Mouse (Mus musculus) heart, postnatal 0 days (tissue): ENCODE measurements around the gene Rsph9. TPM values are rescaled to one million over a fixed set of nuclear protein-coding genes. Genes with fewer than 3 reads are reported as not detected.

Experiments
- ATAC-seq: fragments of 200-750 bp; cut with Nextera tagmentation; 2 replicates; pipeline ENCODE4 v1.8.0; 2017; ENCODE audit warnings: low read depth, moderate number of reproducible peaks, moderate library complexity; ENCODE audit not compliant: insufficient read depth
- DNase-seq: peaks from one replicate; pipeline ENCODE4 v3.0.0-alpha.2; 2016; ENCODE audit warnings: low spot score
- H3K27ac ChIP-seq: fragments of 300-500 bp; sonication (generic); 2 replicates; pipeline ENCODE4 v1.5.1; 2014; ENCODE audit warnings: low read depth, mild to moderate bottlenecking
- H3K27me3 ChIP-seq: fragments of 300-500 bp; sonication (generic); 2 replicates; pipeline ENCODE4 v1.6.1; 2014; ENCODE audit warnings: low read length, mixed read lengths; ENCODE audit not compliant: control insufficient read depth, insufficient read depth
- H3K36me3 ChIP-seq: fragments of 300-500 bp; sonication (generic); replicated peaks from 2 replicates; pipeline ENCODE4 v1.6.1; 2014; ENCODE audit warnings: low read length, mixed read lengths; ENCODE audit not compliant: control insufficient read depth, insufficient read depth
- H3K4me1 ChIP-seq: fragments of 300-500 bp; sonication (generic); 2 replicates; pipeline ENCODE4 v1.6.1; 2014; ENCODE audit warnings: antibody characterized with exemption; ENCODE audit not compliant: control insufficient read depth, insufficient read depth
- H3K4me2 ChIP-seq: fragments of 300-500 bp; sonication (generic); 2 replicates; pipeline ENCODE4 v1.6.1; 2014; ENCODE audit warnings: low read depth, mild to moderate bottlenecking, low read length, moderate library complexity
- H3K4me3 ChIP-seq: fragments of 300-500 bp; sonication (generic); 2 replicates; pipeline ENCODE4 v1.5.1; 2014; ENCODE audit warnings: low read depth, low read length
- H3K9ac ChIP-seq: fragments of 300-500 bp; sonication (generic); replicated peaks from 2 replicates; pipeline ENCODE4 v1.6.1; 2014; ENCODE audit warnings: low read depth, low read length, mixed read lengths
- H3K9me3 ChIP-seq: fragments of 300-500 bp; sonication (generic); replicated peaks from 2 replicates; pipeline ENCODE4 v1.6.1; 2016; ENCODE audit warnings: low read length; ENCODE audit not compliant: control insufficient read depth
- CTCF ChIP-seq: IDR thresholded peaks from 2 replicates; pipeline ENCODE4 v1.5.1; 2016; ENCODE audit warnings: antibody characterized with exemption, control low read depth, low read depth
- EP300 ChIP-seq: IDR thresholded peaks from 2 replicates; pipeline ENCODE4 v1.6.1; 2016; ENCODE audit warnings: antibody characterized with exemption, low read depth
- WGBS: fragments of 180-500 bp; shearing (Covaris S2); extraction: QIAGEN DNeasy Blood & Tissue Kit; methylation state at CpG from one replicate; pipeline ENCODE4 v1.1.7; 2014; 5-methylcytosine and 5-hydroxymethylcytosine counted together
- polyA plus RNA-seq: library from polyadenylated mRNA; unstranded; fragments of >200 nt; fragmentation: Nextera tagmentation; extraction: Ambion mirVana; gene quantifications from 2 replicates; pipeline ENCODE4 v1.2.1, GENCODE M21; 2015
- total RNA-seq: library from RNA; depleted of rRNA; stranded (reverse); fragments of >200 nt; gene quantifications from 2 replicates; pipeline ENCODE4 v1.2.3, GENCODE M21; 2014; ENCODE audit warnings: low replicate concordance; rRNA removed

Rsph9 gene
- total and polyA plus RNA-seq, 2 experiments from 2014 or later, result 0.27 to 4.2 TPM

DNA sequence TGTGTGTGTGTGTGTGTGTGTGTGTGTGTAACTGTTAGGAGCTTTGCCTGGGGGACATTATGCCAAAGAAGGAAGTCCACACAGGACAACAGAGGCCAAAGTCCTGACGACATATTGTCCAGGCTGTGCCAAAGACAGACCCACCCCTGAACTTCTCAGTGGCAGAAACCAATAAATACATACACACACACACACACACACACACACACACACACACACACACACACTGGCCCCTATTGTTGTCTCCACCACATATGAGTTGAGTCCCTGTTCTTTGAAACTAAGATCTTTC is 67.8 kb downstream of the Rsph9 start:
- H3K9me3 ChIP-seq, result no peaks in the 10 kb centered on the region
- no peak overlapping the region for H3K4me2 ChIP-seq
- DNase-seq (no peak), ATAC-seq (no peak)
- no peak overlapping the region for H3K4me3 ChIP-seq
- WGBS, result 37% methylated on average over 1 of the region's 1 CpGs
- no peak overlapping the region for H3K27ac ChIP-seq
- H3K27me3 ChIP-seq, result no peaks in the 10 kb centered on the region
- H3K36me3 ChIP-seq, result no peaks in the 10 kb centered on the region
- H3K9ac ChIP-seq, result no peak overlapping the region
- TF ChIP-seq EP300 (no peak), CTCF (no peak)
- peaks cover 15% of the 10 kb centered on the region; the same call in 1 of the 2 replicates for H3K4me1 ChIP-seq

DNA sequence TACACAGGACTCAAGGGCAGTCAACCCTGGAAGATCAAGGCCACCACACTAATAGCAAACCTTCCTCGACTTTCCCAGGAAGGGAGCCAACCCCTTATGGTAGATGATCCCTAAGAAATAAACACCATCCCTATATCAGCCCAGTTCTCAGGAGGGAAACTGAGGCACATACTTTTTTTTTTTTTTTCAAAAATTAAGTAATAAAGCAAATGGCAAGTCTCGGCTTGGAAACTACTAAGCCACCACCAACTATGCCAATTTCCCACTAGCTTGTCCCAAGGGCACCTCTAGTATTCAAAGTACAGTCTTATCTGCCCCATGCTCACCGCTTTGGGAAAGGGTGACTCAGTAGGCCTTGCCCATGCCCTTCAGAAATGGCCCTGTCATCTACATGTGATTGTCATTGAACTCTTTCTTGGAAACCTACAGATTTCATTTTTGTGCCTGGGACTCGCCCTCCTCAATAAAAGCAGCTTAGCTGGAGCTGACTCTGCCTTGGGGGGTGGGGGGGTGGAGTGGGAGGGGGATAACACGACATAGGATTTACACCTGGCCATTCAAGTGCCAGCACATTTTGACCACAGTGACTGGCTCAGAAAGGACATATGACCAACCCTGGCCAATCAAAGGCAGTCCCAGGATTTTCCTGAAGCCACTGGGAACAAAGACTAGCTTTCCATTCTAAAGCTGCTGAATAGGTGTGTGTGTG is 68.3 kb downstream of the Rsph9 start:
- H3K4me1 ChIP-seq, result peaks cover 15% of the 10 kb centered on the region; the same call in 1 of the 2 replicates
- no peaks in the 10 kb centered on the region for H3K27me3 ChIP-seq
- WGBS, result 64% methylated on average over 5 of the region's 5 CpGs
- no peak overlapping the region for H3K4me3 ChIP-seq
- no peak for TF ChIP-seq EP300
- TF ChIP-seq CTCF, result no peak
- no peak overlapping the region for H3K4me2 ChIP-seq
- ATAC-seq (no peak), DNase-seq (no peak)
- no peak overlapping the region for H3K9ac ChIP-seq
- H3K27ac ChIP-seq, result no peak overlapping the region
- H3K9me3 ChIP-seq, result no peaks in the 10 kb centered on the region
- H3K36me3 ChIP-seq, result no peaks in the 10 kb centered on the region

DNA sequence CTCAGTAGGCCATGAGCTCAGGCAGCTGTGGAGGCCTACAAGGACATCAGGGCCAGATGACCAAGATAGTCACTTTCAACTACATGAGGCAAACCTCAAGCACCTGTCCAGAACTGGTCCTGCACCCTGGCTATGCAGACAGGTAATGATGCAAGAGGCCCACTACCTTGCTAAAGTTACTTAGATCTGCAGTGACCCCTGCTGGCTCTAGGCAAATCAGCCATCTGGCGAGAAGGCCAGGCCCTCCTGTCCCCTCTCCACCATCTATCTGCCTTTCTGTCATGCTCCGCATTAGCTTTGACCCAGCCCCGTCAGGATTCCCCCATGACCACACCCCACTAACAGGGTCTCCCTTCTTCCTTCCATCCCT is 68.9 kb downstream of the Rsph9 start:
- Histone ChIP-seq H3K27me3 (no peaks in the 10 kb centered on the region), H3K4me3 (no peak overlapping the region), H3K27ac (no peak overlapping the region), H3K4me1 (peaks cover 15% of the 10 kb centered on the region; the same call in 1 of the 2 replicates), H3K9ac (no peak overlapping the region), H3K9me3 (no peaks in the 10 kb centered on the region), H3K4me2 (no peak overlapping the region), H3K36me3 (no peaks in the 10 kb centered on the region)
- 64% methylated on average over 3 of the region's 3 CpGs for WGBS
- 0 out of 2 replicates have a peak, but pooled peaks have one; percentile 22 for ATAC-seq
- TF ChIP-seq CTCF (peak; percentile 52), EP300 (no peak)
- no peak for DNase-seq

DNA sequence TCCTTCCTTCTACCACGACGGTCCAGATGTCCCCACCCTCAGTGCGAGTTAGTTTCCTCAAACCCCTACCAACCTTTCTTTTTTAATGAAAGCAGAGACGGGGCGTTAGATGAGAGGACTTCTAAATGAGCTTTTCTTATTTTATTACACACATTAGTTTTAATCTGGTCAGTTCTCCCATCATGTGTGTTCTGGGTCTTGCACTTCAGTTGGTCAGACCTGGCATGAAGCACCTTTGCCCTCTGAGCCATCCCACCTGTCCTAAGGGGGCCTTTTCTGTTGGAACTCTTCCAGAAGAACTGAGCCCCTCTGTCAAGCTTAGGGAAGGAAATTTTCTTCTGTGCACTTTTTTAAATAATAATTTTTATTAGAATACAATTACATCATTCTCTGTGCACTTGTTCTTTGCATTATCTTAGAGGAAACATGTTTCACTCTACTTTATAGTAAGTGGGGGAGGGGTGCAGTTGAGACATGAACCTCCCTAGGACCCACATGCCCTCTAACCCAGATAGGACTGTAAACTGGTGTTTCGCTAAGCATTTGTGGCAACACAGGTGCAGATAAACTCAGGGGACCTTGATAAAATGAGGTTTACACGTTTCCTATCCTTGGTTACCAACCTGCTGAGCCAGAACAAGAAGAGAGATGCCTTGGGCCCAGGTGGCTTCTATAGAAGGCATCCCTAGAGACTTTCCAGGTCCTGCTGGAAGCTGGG is 69.5 kb downstream of the Rsph9 start:
- 0 out of 2 replicates have a peak overlapping the region, but pooled peaks have one; percentile 8 for H3K9ac ChIP-seq
- 52% methylated on average over 7 of the region's 7 CpGs for WGBS
- peak overlapping the region; percentile 17; the same call in 1 of the 2 replicates for H3K4me3 ChIP-seq
- DNase-seq (no peak), ATAC-seq (no peak)
- no peak overlapping the region for H3K27ac ChIP-seq
- H3K4me2 ChIP-seq, result peak overlapping the region; percentile 48
- H3K36me3 ChIP-seq, result no peaks in the 10 kb centered on the region
- H3K27me3 ChIP-seq, result no peaks in the 10 kb centered on the region
- H3K9me3 ChIP-seq, result no peaks in the 10 kb centered on the region
- TF ChIP-seq CTCF (no peak), EP300 (no peak)
- peaks cover 15% of the 10 kb centered on the region; the same call in 1 of the 2 replicates for H3K4me1 ChIP-seq

DNA sequence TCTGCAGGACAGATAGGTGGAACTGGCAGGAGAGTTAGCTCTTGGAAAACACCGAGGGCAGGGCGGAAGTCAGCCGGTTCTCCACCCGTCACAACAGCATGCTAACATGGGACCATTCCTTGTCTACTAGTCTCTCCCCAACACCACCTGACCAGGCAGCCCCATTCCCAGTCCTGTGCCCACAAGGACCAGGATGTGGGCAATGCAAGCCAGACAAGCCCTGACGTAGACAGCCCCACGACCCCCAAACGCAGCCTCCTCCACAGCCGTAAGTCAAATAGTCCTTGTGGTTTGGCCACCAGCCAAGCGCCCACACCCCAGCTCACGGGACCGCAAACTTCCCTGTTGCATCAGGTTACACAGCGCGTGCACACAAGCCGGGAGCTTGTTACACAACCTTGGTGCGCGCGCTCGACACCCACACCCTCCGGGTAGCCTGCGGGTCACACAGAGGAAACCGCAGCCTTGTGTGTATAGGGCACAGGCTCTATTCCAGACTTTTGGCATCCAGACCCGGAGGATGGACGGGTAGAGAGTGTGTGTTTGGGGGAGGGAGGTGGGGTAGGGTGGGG is 70.2 kb downstream of the Rsph9 start:
- Histone ChIP-seq H3K4me3 (peak overlapping the region; percentile 17), H3K9me3 (no peaks in the 10 kb centered on the region), H3K27ac (no peak overlapping the region), H3K9ac (0 out of 2 replicates have a peak overlapping the region, but pooled peaks have one; percentile 8), H3K4me2 (peak overlapping the region; percentile 48), H3K4me1 (peaks cover 15% of the 10 kb centered on the region; the same call in 1 of the 2 replicates), H3K27me3 (no peaks in the 10 kb centered on the region), H3K36me3 (no peaks in the 10 kb centered on the region)
- WGBS, result 34% methylated on average over 23 of the region's 23 CpGs
- ATAC-seq, result peak; percentile 73
- TF ChIP-seq CTCF, result no peak
- DNase-seq, result peak; percentile 47

Other genes with a start within 250 kb of the Rsph9 start
- gene Vegfa, start 111.8 kb downstream of the Rsph9 start, total RNA-seq, result 122 and 224 TPM in 2 replicates
- 5.0 and 5.2 TPM in 2 replicates for gene Vegfa, start 111.8 kb downstream of the Rsph9 start, polyA plus RNA-seq
- 76.6 and 86.5 TPM in 2 replicates for gene Mrps18a, start 33.2 kb downstream of the Rsph9 start, total RNA-seq
- gene Mrps18a, start 33.2 kb downstream of the Rsph9 start, polyA plus RNA-seq, result 169 and 174 TPM in 2 replicates
- gene Mad2l1bp, start 9.3 kb upstream of the Rsph9 start, total RNA-seq, result 19.1 and 26.9 TPM in 2 replicates
- gene Mad2l1bp, start 9.3 kb upstream of the Rsph9 start, polyA plus RNA-seq, result 32.5 and 32.6 TPM in 2 replicates
- gene Gtpbp2, start 16.8 kb upstream of the Rsph9 start, total RNA-seq, result 66.4 and 99.0 TPM in 2 replicates
- gene Gtpbp2, start 16.8 kb upstream of the Rsph9 start, polyA plus RNA-seq, result 24.5 and 25.8 TPM in 2 replicates
- gene Polh, start 58.4 kb upstream of the Rsph9 start, total RNA-seq, result 11.0 and 13.0 TPM in 2 replicates
- gene Polh, start 58.4 kb upstream of the Rsph9 start, polyA plus RNA-seq, result 7.8 and 7.9 TPM in 2 replicates
- 22.6 and 28.9 TPM in 2 replicates for gene Xpo5, start 58.6 kb upstream of the Rsph9 start, total RNA-seq
- gene Xpo5, start 58.6 kb upstream of the Rsph9 start, polyA plus RNA-seq, result 9.9 and 11.7 TPM in 2 replicates
- 35.7 and 38.3 TPM in 2 replicates for gene Polr1c, start 103.8 kb upstream of the Rsph9 start, total RNA-seq
- gene Polr1c, start 103.8 kb upstream of the Rsph9 start, polyA plus RNA-seq, result 27.2 TPM in 2 replicates
- gene Yipf3, start 103.9 kb upstream of the Rsph9 start, total RNA-seq, result 16.0 and 21.3 TPM in 2 replicates
- gene Yipf3, start 103.9 kb upstream of the Rsph9 start, polyA plus RNA-seq, result 68.5 and 78.4 TPM in 2 replicates
- gene Lrrc73, start 109.3 kb upstream of the Rsph9 start, total RNA-seq, result 1.3 and 1.5 TPM in 2 replicates
- gene Lrrc73, start 109.3 kb upstream of the Rsph9 start, polyA plus RNA-seq, result 0.26 and 0.45 TPM in 2 replicates
- gene Tjap1, start 138.8 kb upstream of the Rsph9 start, total RNA-seq, result 30.1 and 31.9 TPM in 2 replicates
- gene Tjap1, start 138.8 kb upstream of the Rsph9 start, polyA plus RNA-seq, result 20.1 and 22.6 TPM in 2 replicates
- gene Dlk2, start 153.2 kb upstream of the Rsph9 start, total RNA-seq, result 1.7 TPM in 1 of 2 replicates, not detected in the other
- gene Dlk2, start 153.2 kb upstream of the Rsph9 start, polyA plus RNA-seq, result 0.16 and 0.43 TPM in 2 replicates
- gene Abcc10, start 184.1 kb upstream of the Rsph9 start, total RNA-seq, result 5.8 and 6.8 TPM in 2 replicates
- gene Abcc10, start 184.1 kb upstream of the Rsph9 start, polyA plus RNA-seq, result 3.6 and 4.1 TPM in 2 replicates
- 5.3 and 18.1 TPM in 2 replicates for gene Zfp318, start 239.5 kb upstream of the Rsph9 start, total RNA-seq
- 4.2 and 4.4 TPM in 2 replicates for gene Zfp318, start 239.5 kb upstream of the Rsph9 start, polyA plus RNA-seq